Mouse (Mus musculus) left cerebral cortex, postnatal 14 days (tissue): Measurements from ENCODE around the gene Eif2b3. TPM values are rescaled to one million over a fixed set of nuclear protein-coding genes. Genes with fewer than 3 reads are reported as not detected.
A peak's percentile ranks its signal among the peaks of the same experiment; 100 is the strongest.

Experiments used
- DNase-seq, 2 experiments: peaks; one replicate each; pipeline ENCODE4 v3.0.0; 2021 to 2022; ENCODE audit warnings: low spot score in 2 of 2, mixed read lengths in 1 of 2
- intact Hi-C: fragments of 180-260 bp; cut with DNase I; formaldehyde crosslinking; loops from one replicate; pipeline ENCODE4 v1.15.1; 2025
- total RNA-seq, 2 experiments: library from RNA; stranded (reverse); gene quantifications; 2 replicates each; pipeline ENCODE4 v1.2.3; 2021

Eif2b3 gene
- total RNA-seq, 2 experiments from 2014 or later, result 18.9 to 20.5 TPM

DNA sequence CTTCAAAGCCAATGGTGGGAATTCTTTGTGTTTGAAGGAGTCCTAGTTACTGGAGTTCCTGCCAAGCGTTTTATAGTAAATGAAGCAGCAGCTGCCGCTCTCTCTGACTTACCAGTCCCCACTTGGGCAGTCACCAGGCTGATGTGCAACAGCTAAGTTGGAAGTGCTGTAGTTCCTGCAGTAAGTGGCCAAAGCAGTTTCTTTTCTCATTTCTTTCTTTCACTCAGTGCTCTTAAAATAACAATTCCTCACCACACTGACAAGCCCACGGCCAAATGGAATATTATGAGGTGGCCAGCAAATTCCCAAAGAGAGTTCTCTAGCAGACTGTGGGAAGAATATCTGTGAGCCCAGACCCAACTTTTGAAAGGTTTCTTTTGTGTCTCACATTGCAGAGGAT is 12.1 kb upstream of the Eif2b3 start:
- DNase-seq, result no peak
- intact Hi-C loops, result no loop called here

DNA sequence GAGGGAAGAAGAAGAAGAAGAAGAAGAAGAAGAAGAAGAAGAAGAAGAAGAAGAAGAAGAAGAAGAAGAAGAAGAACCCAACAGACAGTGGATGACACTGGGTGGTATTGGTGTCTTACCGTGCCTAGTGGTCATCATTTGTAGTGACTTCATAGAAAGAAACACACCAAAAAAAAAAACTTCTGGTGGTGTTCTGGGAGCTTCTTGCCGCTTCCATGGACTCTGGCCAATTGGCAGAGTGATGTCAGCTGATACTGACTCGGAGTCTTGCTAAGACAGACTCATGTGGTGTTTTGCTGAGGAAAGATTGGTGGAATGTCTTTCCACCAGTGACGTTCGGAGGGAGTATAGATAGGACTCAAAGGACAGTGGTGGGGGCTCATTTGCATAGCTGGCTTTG is 9.0 kb upstream of the Eif2b3 start:
- no peak for DNase-seq
- intact Hi-C loops, result no loop called here

DNA sequence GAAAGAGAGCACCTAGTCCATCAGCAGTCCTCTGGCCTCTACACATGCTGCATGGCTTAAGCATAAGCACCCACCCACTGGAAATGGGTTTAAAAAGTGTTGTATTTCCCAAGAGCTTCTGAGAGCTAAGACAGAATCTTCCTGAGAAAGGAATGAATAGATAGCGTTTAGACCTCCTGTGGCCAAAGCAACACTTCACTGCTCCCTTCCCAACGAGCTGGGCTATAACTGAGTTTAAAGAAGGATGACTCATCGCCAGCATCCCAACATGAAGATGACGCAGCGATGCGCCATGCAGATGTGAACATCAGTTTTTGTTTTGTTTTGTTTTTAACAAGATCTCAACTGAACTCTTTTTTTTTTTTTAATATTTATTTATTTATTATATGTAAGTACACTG is 5.6 kb upstream of the Eif2b3 start:
- intact Hi-C loops, result no loop called here
- no peak for DNase-seq

DNA sequence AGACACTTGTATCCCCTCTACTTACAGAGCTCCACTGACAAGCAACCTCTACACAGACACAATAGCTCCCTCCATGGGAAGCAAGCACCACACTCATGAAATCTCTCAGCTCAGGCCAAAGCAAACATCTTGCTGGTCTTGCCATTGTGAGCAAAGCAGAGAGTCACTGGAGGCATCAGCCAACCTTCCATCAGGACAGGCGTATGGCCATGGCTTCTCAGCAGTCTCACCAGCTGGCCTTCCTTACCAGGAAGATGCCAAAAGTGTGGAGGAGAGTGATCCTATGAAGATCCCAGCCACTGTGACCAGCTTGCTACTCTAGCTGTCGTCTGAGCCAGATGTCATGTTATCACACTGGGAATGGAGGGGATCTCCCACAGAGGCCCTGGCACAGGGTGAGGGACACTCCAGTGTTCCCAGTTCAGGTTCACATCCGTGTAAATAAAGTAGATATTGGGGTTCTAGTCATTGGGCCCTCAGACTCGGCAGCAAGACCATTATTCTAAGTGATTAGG is 4.2 kb upstream of the Eif2b3 start:
- no peak for DNase-seq
- intact Hi-C loops, result no loop called here

DNA sequence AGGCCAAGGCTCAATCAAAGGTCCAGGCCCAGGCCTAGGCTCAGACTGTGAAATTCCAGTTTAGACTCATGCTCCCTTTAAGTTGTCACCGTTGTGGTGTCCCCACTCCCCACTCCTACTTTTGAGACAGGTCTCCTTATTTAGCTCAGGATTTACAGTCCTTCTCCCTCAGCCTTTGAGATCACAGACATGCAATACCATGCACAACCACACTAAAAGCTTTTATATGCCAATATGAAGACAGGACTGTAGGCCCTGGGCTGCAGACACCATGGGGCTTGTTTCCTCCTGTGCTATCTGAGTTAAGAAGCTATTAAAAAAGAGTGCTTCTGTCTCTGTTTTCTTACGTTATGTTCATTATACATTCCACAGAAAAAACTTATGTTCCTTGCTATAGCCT is 1.5 kb upstream of the Eif2b3 start:
- intact Hi-C loops, result no loop called here
- no peak for DNase-seq

DNA sequence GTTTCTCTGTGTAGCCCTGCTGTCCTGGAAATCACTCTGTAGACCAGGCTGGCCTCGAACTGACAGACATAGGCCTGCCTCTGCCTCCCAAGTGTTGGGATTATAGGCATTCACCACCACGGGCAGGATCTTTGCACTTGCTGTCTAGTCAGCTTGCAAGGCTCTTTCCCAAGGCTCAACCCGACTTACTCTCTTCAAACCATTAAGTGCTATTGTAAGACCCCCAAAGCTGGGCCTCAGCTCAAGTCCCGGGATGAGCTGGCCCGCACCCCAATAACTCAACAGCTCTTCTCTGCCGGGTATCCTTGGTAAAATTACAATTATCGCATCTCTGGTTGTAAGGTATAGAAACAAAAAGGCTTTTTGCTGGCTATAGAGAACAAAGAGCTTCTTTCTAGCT is 875 bp upstream of the Eif2b3 start:
- intact Hi-C loops, result no loop called here
- no peak for DNase-seq

DNA sequence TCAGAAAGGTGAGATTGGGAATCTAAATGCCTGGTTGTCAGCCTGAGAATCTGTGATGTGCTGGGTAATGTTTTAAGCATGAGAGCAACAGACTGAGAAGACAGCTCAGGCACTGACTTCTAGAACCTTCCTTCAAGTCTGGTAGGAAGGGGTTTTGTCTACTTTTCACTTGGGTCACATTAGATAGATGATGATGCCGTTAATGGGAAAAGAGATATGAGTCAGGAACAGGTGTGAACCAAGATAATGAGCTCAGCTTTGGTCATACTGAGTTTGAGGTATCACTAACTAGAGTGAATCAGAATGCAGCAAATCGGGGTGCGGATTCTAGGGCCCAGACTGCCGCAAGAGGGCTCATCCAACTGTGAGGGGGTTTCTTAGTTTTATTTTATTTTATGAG is 4.3 kb downstream of the Eif2b3 start:
- DNase-seq, result no peak
- intact Hi-C loops, result no loop called here

DNA sequence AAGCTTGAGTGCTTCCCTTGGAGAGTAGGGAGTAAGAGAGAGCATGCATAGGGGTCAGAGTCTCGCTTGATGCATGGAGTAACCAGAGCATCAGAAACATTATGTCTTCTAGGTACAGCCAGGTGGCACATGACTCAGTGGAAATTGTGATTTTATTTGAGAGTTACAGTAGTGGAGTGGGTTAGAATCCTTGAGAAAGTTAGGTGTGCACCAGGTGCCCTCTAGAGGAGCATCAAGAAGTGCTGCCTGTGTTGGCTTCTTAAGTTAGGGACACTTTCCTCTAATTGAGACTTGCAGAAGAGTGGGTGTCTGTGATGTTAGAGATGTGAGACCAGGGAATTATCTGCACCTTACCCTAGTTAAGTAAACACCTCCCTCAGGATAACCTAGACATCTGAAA is 11.9 kb downstream of the Eif2b3 start:
- intact Hi-C loops, result no loop called here
- no peak for DNase-seq

DNA sequence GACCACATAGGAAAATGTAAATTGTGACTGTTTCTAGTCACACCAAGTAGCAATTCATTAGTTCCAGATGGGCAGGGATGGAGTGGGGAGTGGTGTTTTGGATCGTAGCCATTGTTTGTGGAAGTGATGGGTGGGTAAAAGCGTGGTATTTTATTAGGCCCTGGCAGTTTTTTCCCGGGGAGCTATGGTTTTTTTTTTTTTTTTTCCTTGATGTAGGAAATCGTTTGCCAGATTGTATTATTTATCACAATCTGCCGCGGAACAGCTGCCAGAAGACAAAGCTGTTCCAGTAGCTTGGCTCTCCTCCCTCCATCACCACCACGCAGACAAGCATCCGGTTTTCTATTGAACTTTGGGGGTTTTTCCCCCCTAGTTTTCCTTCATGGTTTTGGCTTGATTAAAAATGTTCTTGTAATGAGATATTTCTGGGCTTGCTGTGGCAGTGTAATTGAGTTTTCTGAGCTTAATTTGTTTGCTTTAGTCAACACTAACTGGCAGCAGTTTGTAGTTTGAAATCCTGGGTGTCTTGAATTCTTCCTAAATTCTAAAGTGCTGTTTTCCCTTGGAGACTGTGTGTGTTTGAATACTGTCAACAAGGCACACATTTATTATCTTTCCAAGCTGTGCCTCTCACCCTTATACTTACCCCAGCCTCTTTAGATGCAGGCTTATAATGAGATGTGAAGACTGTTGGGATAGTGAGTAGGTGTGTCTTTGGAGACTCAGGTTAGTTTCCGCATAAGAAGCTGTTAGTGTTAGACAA is 20.9 kb downstream of the Eif2b3 start:
- intact Hi-C loops, result no loop called here
- peak; percentile 41 to 66 for DNase-seq

DNA sequence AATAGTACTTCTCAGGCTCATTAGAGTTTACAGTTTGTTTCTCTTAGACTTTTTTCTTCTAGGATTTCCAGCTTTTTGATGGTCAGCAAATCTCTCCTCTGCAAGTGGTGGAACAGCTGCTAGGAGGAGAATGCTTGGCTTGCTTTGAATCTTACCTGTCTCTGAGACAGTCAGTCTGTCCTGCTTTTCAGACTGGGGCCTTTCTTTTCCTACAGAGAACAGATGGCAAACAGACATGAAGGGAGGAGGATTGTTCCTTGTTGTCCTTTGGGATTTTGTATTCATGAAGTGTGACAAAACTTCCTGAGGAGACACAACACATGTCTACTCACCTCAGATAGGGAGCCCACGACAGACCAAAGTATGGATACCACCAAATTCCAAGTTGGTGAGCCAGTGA is 21.6 kb downstream of the Eif2b3 start:
- intact Hi-C loops, result no loop called here
- DNase-seq, result no peak

DNA sequence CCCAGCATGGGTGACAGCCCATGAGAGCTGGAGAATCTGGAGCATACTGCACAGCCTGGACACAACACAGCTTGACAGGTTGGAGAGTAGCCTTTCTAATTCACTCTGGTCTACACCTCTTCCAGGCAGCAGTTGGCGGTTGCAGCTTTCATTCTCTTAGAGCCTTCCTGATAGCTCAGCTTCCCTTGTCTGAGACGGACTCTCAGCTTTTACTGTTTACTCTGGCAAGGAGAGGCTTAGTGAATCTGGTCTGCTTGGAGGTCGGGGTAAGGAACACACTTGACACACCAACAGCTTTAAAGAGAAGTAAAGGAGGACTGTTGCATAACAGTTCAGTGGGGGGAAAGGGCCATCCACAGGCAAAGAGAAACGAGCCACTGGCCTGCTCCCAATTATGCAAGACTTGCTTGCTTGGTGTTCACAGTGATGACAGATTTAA is 22.1 kb downstream of the Eif2b3 start:
- intact Hi-C loops, result no loop called here
- DNase-seq, result peak; percentile 8 to 13

DNA sequence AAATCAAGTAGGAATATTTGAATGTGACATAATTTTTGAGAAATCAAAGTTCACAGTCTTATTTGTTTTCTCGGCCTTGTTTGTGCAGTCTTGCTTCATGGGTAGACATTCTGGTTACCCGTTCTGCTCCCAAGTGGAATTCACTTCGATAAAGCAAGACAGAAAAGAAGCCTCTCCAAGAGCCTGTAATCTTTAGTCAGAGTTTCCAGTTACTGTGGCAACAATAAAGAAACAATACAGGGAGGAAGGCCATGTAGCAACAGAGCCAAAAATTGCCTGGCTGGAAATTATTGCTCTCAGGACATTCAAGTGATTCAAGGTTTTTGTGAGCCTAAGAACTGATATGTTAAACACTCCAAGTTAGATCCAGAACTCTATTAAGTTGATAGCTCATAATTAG is 29.6 kb downstream of the Eif2b3 start:
- intact Hi-C loops, result no loop called here
- no peak for DNase-seq

DNA sequence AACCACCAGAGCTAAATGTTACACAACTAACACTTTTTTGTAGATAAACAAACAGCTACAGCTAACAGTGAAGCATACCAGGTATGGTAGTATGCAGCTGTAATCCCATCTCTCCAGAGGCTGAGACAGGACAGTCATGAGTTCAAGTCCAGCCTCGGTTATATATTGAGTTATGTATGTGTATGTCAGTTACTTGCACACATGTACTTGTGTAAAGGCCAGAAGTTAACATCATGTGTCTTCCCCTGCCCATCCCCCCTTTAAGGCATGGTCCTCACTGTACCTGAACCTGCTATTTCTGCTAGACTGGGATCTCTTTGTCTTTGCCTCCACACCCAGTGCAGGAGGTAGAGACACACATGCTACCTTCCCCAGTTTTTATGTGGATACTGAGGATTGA is 30.3 kb downstream of the Eif2b3 start:
- intact Hi-C loops, result no loop called here

DNA sequence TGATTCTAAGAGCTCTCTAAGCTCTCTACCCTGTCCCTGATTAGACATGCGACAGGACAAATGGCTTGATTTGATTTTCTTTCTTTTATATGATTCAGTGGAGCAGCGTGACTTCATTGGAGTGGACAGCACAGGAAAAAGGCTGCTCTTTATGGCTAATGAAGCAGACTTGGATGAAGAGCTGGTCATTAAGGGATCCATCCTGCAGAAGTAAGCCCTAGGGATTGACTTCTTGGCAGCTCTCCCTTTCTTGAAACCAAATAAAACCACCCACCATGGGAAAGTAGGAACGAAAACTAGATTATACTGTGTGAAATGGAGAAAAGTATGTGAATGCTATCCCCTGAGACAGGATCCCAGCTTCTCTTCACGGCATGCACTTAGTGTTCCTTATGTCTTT is 33.4 kb downstream of the Eif2b3 start:
- intact Hi-C loops, result no loop called here
- DNase-seq, result no peak

More for the DNA sequence above, 30.3 kb downstream of the Eif2b3 start:
- no peak for DNase-seq

DNA sequence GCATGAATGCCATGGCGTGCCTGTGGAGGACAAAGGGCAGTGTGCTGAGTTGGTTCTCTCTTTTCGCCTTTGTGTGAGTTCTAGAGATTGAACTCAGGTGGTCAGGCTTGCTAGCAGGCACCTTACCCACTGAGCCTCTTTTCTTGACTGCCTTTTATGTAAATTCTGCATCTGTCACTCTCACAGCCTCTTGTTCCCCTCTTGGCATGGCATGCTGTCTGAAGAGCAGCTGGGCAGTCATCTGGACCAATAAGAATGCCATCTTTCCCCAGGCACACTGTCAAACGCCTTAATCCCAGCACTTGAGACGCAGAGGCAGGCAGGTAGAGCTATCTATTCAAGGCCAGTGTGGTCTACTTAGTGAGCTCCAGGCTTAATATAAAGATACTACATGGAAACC is 34.8 kb downstream of the Eif2b3 start:
- intact Hi-C loops, result no loop called here

DNA sequence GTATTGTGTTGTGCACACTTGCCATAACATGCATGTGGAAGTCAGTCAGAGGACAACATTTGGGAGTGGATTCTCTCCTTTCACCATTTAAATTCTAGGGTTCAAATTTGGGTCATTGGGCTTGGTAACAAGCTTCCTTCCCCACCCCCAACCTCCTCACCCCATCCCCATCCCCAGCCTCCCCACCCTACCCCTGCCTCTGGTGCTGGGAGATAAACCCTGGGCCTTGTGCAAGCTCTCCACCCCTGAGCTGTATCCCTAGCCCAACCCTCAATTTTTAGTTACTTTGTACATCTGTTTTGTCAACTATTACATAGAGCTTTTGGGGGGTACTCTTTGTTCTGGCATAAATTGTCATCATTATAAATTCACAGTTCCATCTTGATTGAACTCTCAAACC is 36.9 kb downstream of the Eif2b3 start:
- intact Hi-C loops, result no loop called here

More for the DNA sequence above, 34.8 kb downstream of the Eif2b3 start:
- DNase-seq, result no peak

DNA sequence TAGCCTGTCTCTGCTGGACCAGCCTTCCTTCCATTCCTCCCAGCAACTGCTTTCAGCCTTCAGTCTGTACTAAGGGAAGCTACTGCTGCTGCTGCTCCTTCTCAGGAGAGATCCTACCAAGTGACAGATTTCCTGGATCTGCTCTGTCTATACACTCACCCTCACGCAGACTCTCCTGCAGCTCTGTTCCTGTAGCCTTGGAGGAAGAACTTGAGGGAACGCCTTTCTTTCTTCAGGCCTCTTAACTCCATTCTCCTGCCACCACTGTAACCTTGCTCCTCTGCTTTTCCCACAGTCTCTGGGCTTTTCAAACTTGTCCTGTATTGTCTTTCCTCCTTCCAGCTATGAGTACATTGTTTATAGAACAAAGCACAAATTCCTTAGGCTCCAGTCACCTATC is 37.3 kb downstream of the Eif2b3 start:
- DNase-seq, result no peak
- intact Hi-C loops, result no loop called here

More for the DNA sequence above, 36.9 kb downstream of the Eif2b3 start:
- no peak for DNase-seq

DNA sequence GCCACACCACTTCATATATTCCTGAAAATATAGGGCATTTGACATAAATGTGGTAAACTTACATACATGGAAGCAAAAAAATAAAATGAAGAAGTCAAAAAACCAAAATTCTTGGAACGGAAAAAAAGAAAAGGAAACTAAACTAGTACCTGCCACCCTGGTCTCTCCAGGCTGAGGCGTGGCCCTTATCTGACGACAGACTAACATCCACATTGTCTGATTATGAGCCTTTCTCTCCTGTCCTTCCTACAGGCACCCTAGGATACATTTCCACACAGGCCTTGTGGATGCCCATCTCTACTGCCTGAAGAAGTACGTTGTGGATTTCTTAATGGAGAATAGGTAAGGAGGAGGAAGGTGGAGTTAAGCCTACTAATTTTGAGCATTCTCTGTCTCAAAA is 39.3 kb downstream of the Eif2b3 start:
- no peak for DNase-seq
- intact Hi-C loops, result no loop called here

DNA sequence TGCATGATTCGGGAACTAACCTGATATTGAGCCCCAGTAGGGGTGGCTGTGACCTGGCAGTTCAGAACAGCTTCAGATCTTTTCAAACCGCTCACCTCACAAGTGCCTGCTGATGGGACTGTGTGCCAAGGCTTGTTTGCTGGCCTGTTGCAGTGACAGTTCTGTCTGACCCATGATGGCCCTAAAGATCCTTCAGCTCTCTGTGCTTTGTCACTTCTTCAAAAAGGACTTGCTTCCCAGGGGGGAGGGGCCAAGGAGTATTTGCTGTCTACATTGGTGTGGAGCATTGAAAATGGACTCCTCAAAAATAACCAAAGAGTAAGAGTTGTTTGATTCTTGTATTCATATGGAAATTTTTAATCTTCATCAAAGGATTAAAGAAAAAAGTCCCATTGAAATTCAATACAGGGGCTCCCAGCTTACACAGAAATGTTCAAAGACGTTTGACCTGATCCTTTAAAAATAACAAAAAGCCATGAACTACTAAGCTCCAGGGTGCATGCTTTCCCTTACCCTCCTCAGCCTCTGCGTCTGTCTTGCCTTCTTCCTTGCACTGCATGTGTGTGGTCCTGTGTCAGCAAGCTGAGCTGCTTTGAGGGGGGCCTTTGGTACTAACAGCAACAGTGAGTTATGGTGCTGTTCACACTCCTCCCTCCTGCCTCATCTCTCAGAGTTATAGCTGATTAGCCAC is 43.6 kb downstream of the Eif2b3 start:
- DNase-seq, result no peak
- intact Hi-C loops, result no loop called here

DNA sequence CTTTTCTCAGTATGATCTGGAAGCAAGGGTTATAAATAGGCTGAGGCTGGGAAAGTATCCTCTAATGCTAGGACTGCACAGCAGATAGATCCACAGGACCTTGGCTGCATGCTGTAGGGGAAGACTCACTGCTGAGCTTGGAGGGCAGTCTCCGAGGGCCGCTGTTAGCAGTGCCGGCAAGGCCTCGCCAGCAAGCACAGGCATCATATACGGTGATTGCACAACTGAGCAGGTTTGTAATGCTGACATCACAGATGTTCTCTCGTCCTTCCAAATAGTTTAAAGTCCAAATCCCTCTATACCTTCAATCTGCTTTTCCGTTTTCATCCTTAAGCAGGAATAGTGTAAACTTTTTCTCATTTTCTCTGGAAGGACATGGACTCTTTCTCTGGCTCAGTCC is 48.8 kb downstream of the Eif2b3 start:
- DNase-seq, result no peak
- intact Hi-C loops, result no loop called here

DNA sequence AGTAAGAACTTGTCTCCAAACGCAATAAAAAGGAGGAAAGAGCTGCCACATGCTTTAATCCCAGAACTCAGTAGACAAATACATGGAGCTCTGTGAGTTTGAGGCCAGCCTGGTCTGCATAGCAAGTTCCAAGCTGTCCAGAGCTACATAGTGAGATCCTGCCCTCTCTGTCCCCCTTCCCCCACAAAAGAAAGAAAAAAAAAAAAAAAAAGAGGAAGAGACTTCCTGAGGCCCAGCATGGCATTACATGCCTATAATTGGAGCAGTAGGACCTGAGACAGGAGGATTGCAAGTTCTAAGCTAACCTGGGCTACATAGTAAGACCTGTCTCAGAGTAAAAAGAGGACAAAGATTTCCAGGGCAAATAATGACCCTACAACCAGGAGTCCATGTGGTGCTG is 50.4 kb downstream of the Eif2b3 start:
- DNase-seq, result no peak
- intact Hi-C loops, result no loop called here
